Mouse (Mus musculus): Measurements from ENCODE around the gene Hoxa11. TPM values are rescaled to one million over a fixed set of nuclear protein-coding genes. Genes with fewer than 3 reads are reported as not detected.

Hoxa11 gene
- total RNA-seq, 1 experiment = 0.31 TPM

GRCm38 (mm10) chr6:52272766-52273655 is 27.4 kb upstream of the Hoxa11 start:
- DNase-seq (ENCODE audit: low read depth, low spot score) = no peak
- no peaks in the 10 kb centered on the region for H3K9me3 ChIP-seq (ENCODE audit: control insufficient read depth, insufficient read depth, low read depth, low read length)
- H3K9ac ChIP-seq (ENCODE audit: insufficient read depth, low read depth, low read length, poor library complexity, severe bottlenecking) = no peak overlapping the region
- H3K27ac ChIP-seq (ENCODE audit: insufficient read depth, low read depth, low read length, poor library complexity, severe bottlenecking) = no peak overlapping the region
- H3K4me3 ChIP-seq (ENCODE audit: insufficient read depth in 1 of 2, low read depth in 1 of 2, low read length in 2 of 2, poor library complexity in 1 of 2, severe bottlenecking in 1 of 2) = peak overlapping the region in 1 of 2 experiments; percentile 23; a peak in 2 of 4 replicates
- no peaks in the 10 kb centered on the region for H3K36me3 ChIP-seq (ENCODE audit: control insufficient read depth, insufficient read depth, low read length, poor library complexity, severe bottlenecking)
- in situ Hi-C loops (cut with MboI; ENCODE audit: low sequenced_read_pairs in 2 of 2, unreplicated experiment in 2 of 2) = loop anchor here in 1 of 2 experiments (25.0 kb wide), 1 partner anchor 1014 kb away; the partner anchor contains the start of gene Creb5
- TF ChIP-seq CHD2 (IDR thresholded peaks at IDR 0.05; ENCODE audit: low read depth, low read length) (no peak), ZNF384 (IDR thresholded peaks at IDR 0.05; ENCODE audit: low read depth, low read length) (no peak), ZC3H11A (IDR thresholded peaks at IDR 0.05; ENCODE audit: borderline replicate concordance, low read depth, low read length) (no peak), MAFK (IDR thresholded peaks at IDR 0.05; ENCODE audit: insufficient read depth, low read depth, low read length) (no peak), HCFC1 (IDR thresholded peaks at IDR 0.05; ENCODE audit: borderline replicate concordance, insufficient read depth, low read length) (no peak)
- H3K4me1 ChIP-seq (ENCODE audit: control insufficient read depth in 2 of 2, insufficient read depth in 2 of 2, low read length in 2 of 2, poor library complexity in 1 of 2) = 0 out of 4 replicates have a peak, but pooled peaks cover 0 to 2% of the 10 kb centered on the region in 2 experiments

GRCm38 (mm10) chr6:52270494-52271480 is 25.2 kb upstream of the Hoxa11 start:
- H3K4me1 ChIP-seq (ENCODE audit: control insufficient read depth in 2 of 2, insufficient read depth in 2 of 2, low read length in 2 of 2, poor library complexity in 1 of 2) = 0 out of 4 replicates have a peak, but pooled peaks cover 0 to 2% of the 10 kb centered on the region in 2 experiments
- no peak overlapping the region for H3K9ac ChIP-seq (ENCODE audit: insufficient read depth, low read depth, low read length, poor library complexity, severe bottlenecking)
- H3K9me3 ChIP-seq (ENCODE audit: control insufficient read depth, insufficient read depth, low read depth, low read length) = no peaks in the 10 kb centered on the region
- no peaks in the 10 kb centered on the region for H3K36me3 ChIP-seq (ENCODE audit: control insufficient read depth, insufficient read depth, low read length, poor library complexity, severe bottlenecking)
- in situ Hi-C loops (cut with MboI; ENCODE audit: low sequenced_read_pairs in 2 of 2, unreplicated experiment in 2 of 2) = loop anchor here in 1 of 2 experiments (25.0 kb wide), 1 partner anchor 1017 kb away; the partner anchor contains the start of gene Creb5
- H3K4me3 ChIP-seq (ENCODE audit: insufficient read depth in 1 of 2, low read depth in 1 of 2, low read length in 2 of 2, poor library complexity in 1 of 2, severe bottlenecking in 1 of 2) = no peak overlapping the region
- no peak overlapping the region for H3K27ac ChIP-seq (ENCODE audit: insufficient read depth, low read depth, low read length, poor library complexity, severe bottlenecking)
- no peak for DNase-seq (ENCODE audit: low read depth, low spot score)
- TF ChIP-seq HCFC1 (IDR thresholded peaks at IDR 0.05; ENCODE audit: borderline replicate concordance, insufficient read depth, low read length) (no peak), CHD2 (IDR thresholded peaks at IDR 0.05; ENCODE audit: low read depth, low read length) (no peak), ZNF384 (IDR thresholded peaks at IDR 0.05; ENCODE audit: low read depth, low read length) (no peak), ZC3H11A (IDR thresholded peaks at IDR 0.05; ENCODE audit: borderline replicate concordance, low read depth, low read length) (no peak), MAFK (IDR thresholded peaks at IDR 0.05; ENCODE audit: insufficient read depth, low read depth, low read length) (no peak)

GRCm38 (mm10) chr6:52268756-52269155 is 23.1 kb upstream of the Hoxa11 start:
- Histone ChIP-seq H3K4me1 (ENCODE audit: control insufficient read depth in 2 of 2, insufficient read depth in 2 of 2, low read length in 2 of 2, poor library complexity in 1 of 2) (no peaks in the 10 kb centered on the region), H3K4me3 (ENCODE audit: insufficient read depth in 1 of 2, low read depth in 1 of 2, low read length in 2 of 2, poor library complexity in 1 of 2, severe bottlenecking in 1 of 2) (no peak overlapping the region), H3K27ac (ENCODE audit: insufficient read depth, low read depth, low read length, poor library complexity, severe bottlenecking) (no peak overlapping the region), H3K9me3 (ENCODE audit: control insufficient read depth, insufficient read depth, low read depth, low read length) (no peaks in the 10 kb centered on the region), H3K36me3 (ENCODE audit: control insufficient read depth, insufficient read depth, low read length, poor library complexity, severe bottlenecking) (no peaks in the 10 kb centered on the region), H3K9ac (ENCODE audit: insufficient read depth, low read depth, low read length, poor library complexity, severe bottlenecking) (no peak overlapping the region)
- no peak for DNase-seq (ENCODE audit: low read depth, low spot score)
- in situ Hi-C loops (cut with MboI; ENCODE audit: low sequenced_read_pairs in 2 of 2, unreplicated experiment in 2 of 2) = loop anchor here in 1 of 2 experiments (5.0 to 25.0 kb wide), 2 partner anchors 44 to 1019 kb away; partner anchors contain the start of genes Creb5 and Evx1
- TF ChIP-seq ZC3H11A (IDR thresholded peaks at IDR 0.05; ENCODE audit: borderline replicate concordance, low read depth, low read length) (no peak), ZNF384 (IDR thresholded peaks at IDR 0.05; ENCODE audit: low read depth, low read length) (no peak), CHD2 (IDR thresholded peaks at IDR 0.05; ENCODE audit: low read depth, low read length) (no peak), MAFK (IDR thresholded peaks at IDR 0.05; ENCODE audit: insufficient read depth, low read depth, low read length) (no peak), HCFC1 (IDR thresholded peaks at IDR 0.05; ENCODE audit: borderline replicate concordance, insufficient read depth, low read length) (no peak)

GRCm38 (mm10) chr6:52268341-52268740 is 22.7 kb upstream of the Hoxa11 start:
- Histone ChIP-seq H3K9me3 (ENCODE audit: control insufficient read depth, insufficient read depth, low read depth, low read length) (no peaks in the 10 kb centered on the region), H3K4me1 (ENCODE audit: control insufficient read depth in 2 of 2, insufficient read depth in 2 of 2, low read length in 2 of 2, poor library complexity in 1 of 2) (no peaks in the 10 kb centered on the region), H3K27ac (ENCODE audit: insufficient read depth, low read depth, low read length, poor library complexity, severe bottlenecking) (no peak overlapping the region), H3K4me3 (ENCODE audit: insufficient read depth in 1 of 2, low read depth in 1 of 2, low read length in 2 of 2, poor library complexity in 1 of 2, severe bottlenecking in 1 of 2) (no peak overlapping the region), H3K9ac (ENCODE audit: insufficient read depth, low read depth, low read length, poor library complexity, severe bottlenecking) (no peak overlapping the region), H3K36me3 (ENCODE audit: control insufficient read depth, insufficient read depth, low read length, poor library complexity, severe bottlenecking) (no peaks in the 10 kb centered on the region)
- no peak for TF ChIP-seq CHD2 (IDR thresholded peaks at IDR 0.05; ENCODE audit: low read depth, low read length)
- no peak for TF ChIP-seq ZNF384 (IDR thresholded peaks at IDR 0.05; ENCODE audit: low read depth, low read length)
- TF ChIP-seq ZC3H11A (IDR thresholded peaks at IDR 0.05; ENCODE audit: borderline replicate concordance, low read depth, low read length) = no peak
- TF ChIP-seq HCFC1 (IDR thresholded peaks at IDR 0.05; ENCODE audit: borderline replicate concordance, insufficient read depth, low read length) = no peak
- no peak for TF ChIP-seq MAFK (IDR thresholded peaks at IDR 0.05; ENCODE audit: insufficient read depth, low read depth, low read length)
- in situ Hi-C loops (cut with MboI; ENCODE audit: low sequenced_read_pairs in 2 of 2, unreplicated experiment in 2 of 2) = loop anchor here in 1 of 2 experiments (5.0 to 25.0 kb wide), 2 partner anchors 44 to 1019 kb away; partner anchors contain the start of genes Creb5 and Evx1
- no peak for DNase-seq (ENCODE audit: low read depth, low spot score)
